Mouse (Mus musculus): ENCODE results near the gene Leprot. TPM values are rescaled to one million over a fixed set of nuclear protein-coding genes. Genes with fewer than 3 reads are reported as not detected.

Gene Leprot
- polyA plus RNA-seq, 1 experiment = not detected

DNA sequence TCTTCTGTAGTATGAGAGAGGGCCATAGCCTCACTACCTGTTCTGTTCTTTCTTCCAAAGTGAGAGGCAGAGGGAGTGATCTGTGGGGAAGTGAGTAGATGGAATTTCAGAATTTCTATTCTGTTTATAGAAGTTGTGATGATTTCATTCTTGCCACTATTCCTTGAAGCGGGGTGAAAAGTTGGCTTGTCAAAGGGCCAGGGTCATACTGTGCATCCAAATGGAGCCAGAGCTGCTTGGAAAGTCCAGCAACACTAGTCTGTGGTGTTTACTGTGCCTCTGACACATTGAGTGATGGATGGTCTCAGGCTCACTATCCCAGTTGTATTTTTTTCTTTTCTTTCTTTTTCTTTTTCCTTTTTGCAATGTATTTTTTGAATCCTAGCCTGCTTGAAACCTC lies 51.9 kb downstream of the Leprot start:
- WGBS = 90% methylated on average over 1 of the region's 1 CpGs
- Histone ChIP-seq H3K4me1 (ENCODE audit: control insufficient read depth, insufficient read depth, low read length) (no peaks in the 10 kb centered on the region), H3K27ac (ENCODE audit: insufficient read depth, low read depth, low read length) (no peak overlapping the region), H3K4me3 (ENCODE audit: insufficient read depth, low read depth, low read length) (no peak overlapping the region)
- TF ChIP-seq CTCF (IDR thresholded peaks at IDR 0.05; ENCODE audit: insufficient read depth, low read depth, low read length) (no peak), POLR2A (IDR thresholded peaks at IDR 0.05; ENCODE audit: insufficient read depth, low read depth, low read length) (no peak)

DNA sequence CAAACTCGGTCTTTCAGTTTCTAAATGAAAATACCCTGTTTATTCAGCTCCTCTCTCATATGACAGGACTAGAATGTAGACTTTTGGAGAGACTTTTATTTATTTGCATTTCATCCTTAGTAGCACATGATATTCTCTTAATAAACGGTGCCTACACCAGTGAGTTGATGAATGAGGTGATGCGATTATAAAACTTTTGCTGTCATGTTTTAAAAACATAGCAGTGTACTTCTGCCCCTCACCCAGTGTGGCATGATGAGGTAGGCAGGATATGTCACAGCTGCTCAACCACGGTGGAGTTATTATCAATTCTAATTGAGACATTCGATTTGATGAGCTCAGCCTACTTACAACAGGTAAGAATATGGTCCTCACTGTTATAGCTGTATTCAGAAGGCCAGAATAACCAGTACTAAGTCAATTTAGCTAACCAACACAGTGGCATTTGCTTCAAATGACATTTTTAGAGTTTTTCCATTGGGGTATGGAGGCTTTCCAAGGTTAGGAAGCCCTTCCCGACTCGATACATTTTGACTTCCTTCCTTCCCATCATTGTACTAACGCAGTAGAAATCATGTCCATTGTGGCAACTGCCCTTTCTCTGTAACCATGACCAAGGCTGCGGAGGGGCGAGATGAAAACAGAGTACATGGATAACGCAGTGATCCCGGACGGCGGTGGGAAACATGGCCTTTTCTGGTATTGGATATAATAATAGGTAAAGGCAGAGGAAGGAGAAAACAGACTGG lies 53.5 kb downstream of the Leprot start:
- Histone ChIP-seq H3K4me3 (ENCODE audit: insufficient read depth, low read depth, low read length) (no peak overlapping the region), H3K27ac (ENCODE audit: insufficient read depth, low read depth, low read length) (no peak overlapping the region), H3K4me1 (ENCODE audit: control insufficient read depth, insufficient read depth, low read length) (no peaks in the 10 kb centered on the region)
- TF ChIP-seq CTCF (IDR thresholded peaks at IDR 0.05; ENCODE audit: insufficient read depth, low read depth, low read length) (no peak), POLR2A (IDR thresholded peaks at IDR 0.05; ENCODE audit: insufficient read depth, low read depth, low read length) (no peak)
- 86% methylated on average over 14 of the region's 14 CpGs for WGBS

DNA sequence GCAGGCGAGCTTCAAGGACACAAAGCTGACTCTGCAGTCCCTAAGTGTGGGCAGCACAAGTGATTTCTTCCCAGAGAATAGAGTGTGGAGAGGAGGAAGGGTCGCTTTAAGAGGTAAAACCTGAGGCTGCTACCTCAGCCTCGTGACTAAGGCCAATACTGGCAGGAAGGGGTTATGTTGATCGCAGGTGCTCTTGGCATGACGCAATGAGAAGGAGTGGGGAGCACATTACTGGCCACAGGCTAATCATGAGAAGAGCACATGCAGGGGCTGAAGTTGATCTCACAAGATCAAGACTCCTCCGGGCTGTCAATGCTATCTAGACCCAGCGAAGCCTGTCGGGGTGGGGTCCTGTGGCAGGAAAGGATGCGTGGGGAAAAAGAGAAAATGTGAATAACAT lies 57.8 kb downstream of the Leprot start:
- TF ChIP-seq CTCF (IDR thresholded peaks at IDR 0.05; ENCODE audit: insufficient read depth, low read depth, low read length) (no peak), POLR2A (IDR thresholded peaks at IDR 0.05; ENCODE audit: insufficient read depth, low read depth, low read length) (no peak)
- WGBS = 89% methylated on average over 9 of the region's 9 CpGs

DNA sequence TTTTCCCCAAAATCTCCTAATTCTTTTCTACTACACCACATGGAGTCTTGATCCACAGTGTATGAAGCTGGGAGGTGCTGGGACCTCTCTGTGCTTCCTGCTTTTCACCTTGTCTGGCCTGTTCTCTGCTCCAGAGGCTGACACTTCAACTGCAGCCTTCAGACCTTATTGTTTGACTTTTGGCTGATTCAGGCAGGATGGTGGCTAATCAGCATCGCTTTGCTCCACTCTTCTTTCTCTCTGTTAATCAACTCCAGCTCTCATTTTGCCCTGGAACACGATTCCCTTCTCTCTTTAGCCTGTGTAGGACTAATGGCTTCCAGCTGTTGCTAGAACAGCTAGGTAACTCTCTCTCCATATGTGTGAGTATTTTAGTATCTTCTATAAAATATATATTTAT lies 59.7 kb downstream of the Leprot start:
- WGBS = 68% methylated on average over 2 of the region's 2 CpGs
- TF ChIP-seq CTCF (IDR thresholded peaks at IDR 0.05; ENCODE audit: insufficient read depth, low read depth, low read length) (no peak), POLR2A (IDR thresholded peaks at IDR 0.05; ENCODE audit: insufficient read depth, low read depth, low read length) (no peak)
- no peaks in the 10 kb centered on the region for H3K4me1 ChIP-seq (ENCODE audit: control insufficient read depth, insufficient read depth, low read length)
- no peak overlapping the region for H3K27ac ChIP-seq (ENCODE audit: insufficient read depth, low read depth, low read length)
- H3K4me3 ChIP-seq (ENCODE audit: insufficient read depth, low read depth, low read length) = no peak overlapping the region

More for the DNA sequence above, 57.8 kb downstream of the Leprot start:
- Histone ChIP-seq H3K4me1 (ENCODE audit: control insufficient read depth, insufficient read depth, low read length) (no peaks in the 10 kb centered on the region), H3K27ac (ENCODE audit: insufficient read depth, low read depth, low read length) (no peak overlapping the region), H3K4me3 (ENCODE audit: insufficient read depth, low read depth, low read length) (no peak overlapping the region)

DNA sequence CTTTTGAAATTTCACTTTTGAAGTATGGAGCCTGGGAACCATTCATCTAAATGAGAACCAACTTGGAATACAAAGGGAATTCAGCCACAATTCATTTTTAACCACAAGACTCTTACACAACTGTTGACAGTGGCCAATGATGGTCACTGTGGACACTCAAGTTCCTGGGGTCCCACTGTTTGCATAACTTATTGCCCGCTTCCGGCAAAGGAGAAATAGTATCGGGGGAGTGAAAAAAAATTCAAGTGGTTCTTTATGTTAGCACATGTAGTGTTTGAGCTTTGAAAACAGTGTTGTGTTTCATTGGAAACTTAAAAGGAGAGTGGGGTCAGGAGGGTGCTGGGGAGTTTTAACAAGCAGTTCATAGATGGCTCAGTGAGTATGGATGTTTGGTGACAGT lies 60.4 kb downstream of the Leprot start:
- 85% methylated on average over 3 of the region's 3 CpGs for WGBS
- TF ChIP-seq POLR2A (IDR thresholded peaks at IDR 0.05; ENCODE audit: insufficient read depth, low read depth, low read length) = no peak
- TF ChIP-seq CTCF (IDR thresholded peaks at IDR 0.05; ENCODE audit: insufficient read depth, low read depth, low read length) = no peak

More for the DNA sequence above, 60.4 kb downstream of the Leprot start:
- Histone ChIP-seq H3K4me1 (ENCODE audit: control insufficient read depth, insufficient read depth, low read length) (no peaks in the 10 kb centered on the region), H3K27ac (ENCODE audit: insufficient read depth, low read depth, low read length) (no peak overlapping the region), H3K4me3 (ENCODE audit: insufficient read depth, low read depth, low read length) (no peak overlapping the region)

Other genes with a start within 250 kb of the Leprot start
- gene Ak4, start 228.4 kb upstream of the Leprot start, polyA plus RNA-seq (2012; ENCODE audit: insufficient read depth, insufficient read length, low replicate concordance, missing spikeins) = not detected in 2 replicates
- 89.3 TPM in 1 of 2 replicates, not detected in the other for gene Dnajc6, start 151.1 kb upstream of the Leprot start, polyA plus RNA-seq (2012; ENCODE audit: insufficient read depth, insufficient read length, low replicate concordance, missing spikeins)
- not detected in 2 replicates for gene Lepr, start 69.7 kb downstream of the Leprot start, polyA plus RNA-seq (2012; ENCODE audit: insufficient read depth, insufficient read length, low replicate concordance, missing spikeins)
- gene B020004J07Rik, start 196.3 kb downstream of the Leprot start, polyA plus RNA-seq (2012; ENCODE audit: insufficient read depth, insufficient read length, low replicate concordance, missing spikeins) = not detected in 2 replicates
- not detected in 2 replicates for gene C130073F10Rik, start 246.1 kb downstream of the Leprot start, polyA plus RNA-seq (2012; ENCODE audit: insufficient read depth, insufficient read length, low replicate concordance, missing spikeins)

Measured in olfactory bulb, adult 2 months (tissue).